Mouse (Mus musculus) gastrocnemius, adult 18-20 months (tissue): ENCODE data around the gene Akap13. TPM values are rescaled to one million over a fixed set of nuclear protein-coding genes. Genes with fewer than 3 reads are reported as not detected.

ENCODE experiments used
- DNase-seq: peaks from one replicate; pipeline ENCODE4 v3.0.0; 2021; ENCODE audit warnings: low spot score
- total RNA-seq, 2 experiments: library from RNA; stranded (reverse); gene quantifications; 2 replicates each; pipeline ENCODE4 v1.2.3; 2021

Akap13 gene
- total RNA-seq, 2 experiments from 2014 or later = 64.0 to 65.2 TPM

GRCm38 (mm10) chr7:75633393-75633792, 178.1 kb downstream of the Akap13 start:
- no peak for DNase-seq

GRCm38 (mm10) chr7:75633807-75634526, 178.6 kb downstream of the Akap13 start:
- DNase-seq = no peak

DNA sequence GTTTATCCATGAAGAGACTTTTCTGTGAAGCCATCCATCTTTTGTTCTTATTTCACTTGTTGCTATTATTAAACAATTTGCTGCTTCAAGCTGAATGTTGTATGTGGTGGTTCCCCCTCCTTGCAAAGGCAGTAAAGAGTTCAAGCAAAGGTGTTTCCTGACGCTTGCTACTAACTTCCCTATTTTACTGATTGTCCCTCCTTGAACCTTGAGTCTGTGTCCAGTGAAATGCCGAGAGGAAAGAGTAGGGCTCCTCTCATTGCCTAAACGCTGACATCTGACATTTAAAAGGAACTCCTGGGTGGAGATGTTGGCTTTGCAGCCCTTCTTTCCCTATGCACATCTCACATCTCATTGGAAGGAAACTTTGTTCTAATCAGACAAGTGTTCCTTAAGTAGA, 183.4 kb downstream of the Akap13 start:
- DNase-seq = no peak

DNA sequence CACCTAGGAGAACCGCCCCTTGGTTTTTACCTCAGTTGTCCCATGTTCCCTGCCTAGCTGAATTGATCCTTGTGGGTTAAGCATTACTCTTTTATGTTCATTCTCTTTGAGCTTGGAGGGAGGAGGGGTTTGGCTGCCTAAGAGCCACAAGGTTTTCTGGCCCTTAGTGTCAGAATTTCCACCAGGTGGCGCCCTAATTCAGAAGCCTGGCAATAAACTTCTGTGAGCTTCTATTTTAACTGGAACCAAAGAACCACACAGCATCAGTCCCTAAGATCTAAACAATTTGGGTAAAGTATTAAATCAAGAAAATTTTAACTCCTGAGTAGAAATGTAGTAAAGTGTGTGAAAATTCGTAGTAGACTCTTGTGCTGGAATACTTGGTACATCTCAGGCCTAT, 184.2 kb downstream of the Akap13 start:
- peak; percentile 88 for DNase-seq

- peak; percentile 73 for DNase-seq
Observed at GRCm38 (mm10) chr7:75640074-75640473, 184.7 kb downstream of the Akap13 start.

- peak; percentile 42 for DNase-seq
Observed at GRCm38 (mm10) chr7:75640671-75641070, 185.3 kb downstream of the Akap13 start.

DNA sequence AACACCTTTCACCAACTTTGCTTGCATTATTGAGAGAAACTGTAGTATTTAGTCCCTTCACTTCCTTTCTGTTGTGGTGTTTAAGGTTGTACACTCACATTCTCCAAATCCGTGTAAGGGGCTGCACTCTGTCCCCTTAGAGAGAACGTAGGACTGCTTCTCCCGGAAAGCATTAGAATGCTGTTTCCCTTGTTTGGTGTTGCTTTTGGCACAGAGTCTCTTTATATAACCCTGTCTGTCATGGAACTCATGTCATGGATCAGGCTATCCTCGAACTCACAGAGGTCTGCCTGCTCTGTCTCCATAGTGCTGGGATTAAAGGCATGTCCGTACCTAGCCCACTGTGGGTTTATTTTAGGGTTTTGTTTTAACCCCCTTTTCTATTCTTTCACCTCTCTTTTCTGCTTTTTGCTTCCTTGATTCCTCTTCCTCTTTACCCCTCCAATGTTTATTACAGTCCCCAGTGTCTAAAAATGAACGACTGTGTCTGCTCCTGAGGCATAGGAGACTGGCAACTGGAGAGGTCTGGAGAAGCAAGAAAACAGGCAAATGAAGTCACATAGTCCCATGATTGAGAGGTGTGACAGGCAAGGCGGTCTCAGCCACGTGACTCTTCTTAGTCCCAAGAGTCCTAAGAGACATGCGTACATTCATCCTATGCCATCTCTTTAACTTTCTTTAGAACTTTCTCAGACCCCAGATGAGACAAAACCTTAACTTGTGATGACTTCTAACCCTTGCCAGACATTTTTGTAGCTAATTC, 186.3 kb downstream of the Akap13 start:
- no peak for DNase-seq

DNA sequence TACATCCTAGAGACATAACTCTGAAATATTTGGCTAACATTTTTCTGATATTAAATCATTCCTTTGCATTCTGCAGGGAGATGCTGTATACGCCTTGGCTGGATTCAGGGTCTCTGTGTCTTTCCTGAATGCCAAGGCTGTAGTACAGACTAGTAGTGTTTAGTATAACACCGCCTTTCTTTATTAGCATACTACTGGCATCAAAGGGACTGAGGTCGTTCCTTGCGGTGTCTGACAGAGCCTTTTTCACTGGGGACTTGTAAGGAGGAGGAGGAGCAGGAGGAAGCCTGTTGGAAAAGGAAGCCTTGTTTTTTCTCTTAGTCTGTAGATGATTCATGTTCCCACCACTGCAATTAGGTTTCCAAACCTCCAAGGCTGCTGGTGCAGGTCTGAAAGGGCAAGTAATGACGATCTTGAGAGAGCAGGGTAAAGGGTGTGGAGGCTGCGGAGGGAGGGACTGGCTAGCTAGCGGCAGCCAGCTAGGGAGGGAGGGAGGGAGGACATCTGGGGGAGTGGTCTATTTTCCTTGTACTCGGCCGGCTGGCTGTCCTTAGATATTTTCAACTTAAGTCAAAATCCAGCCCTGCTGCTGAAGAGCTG, 186.9 kb downstream of the Akap13 start:
- DNase-seq = peak; percentile 61

DNA sequence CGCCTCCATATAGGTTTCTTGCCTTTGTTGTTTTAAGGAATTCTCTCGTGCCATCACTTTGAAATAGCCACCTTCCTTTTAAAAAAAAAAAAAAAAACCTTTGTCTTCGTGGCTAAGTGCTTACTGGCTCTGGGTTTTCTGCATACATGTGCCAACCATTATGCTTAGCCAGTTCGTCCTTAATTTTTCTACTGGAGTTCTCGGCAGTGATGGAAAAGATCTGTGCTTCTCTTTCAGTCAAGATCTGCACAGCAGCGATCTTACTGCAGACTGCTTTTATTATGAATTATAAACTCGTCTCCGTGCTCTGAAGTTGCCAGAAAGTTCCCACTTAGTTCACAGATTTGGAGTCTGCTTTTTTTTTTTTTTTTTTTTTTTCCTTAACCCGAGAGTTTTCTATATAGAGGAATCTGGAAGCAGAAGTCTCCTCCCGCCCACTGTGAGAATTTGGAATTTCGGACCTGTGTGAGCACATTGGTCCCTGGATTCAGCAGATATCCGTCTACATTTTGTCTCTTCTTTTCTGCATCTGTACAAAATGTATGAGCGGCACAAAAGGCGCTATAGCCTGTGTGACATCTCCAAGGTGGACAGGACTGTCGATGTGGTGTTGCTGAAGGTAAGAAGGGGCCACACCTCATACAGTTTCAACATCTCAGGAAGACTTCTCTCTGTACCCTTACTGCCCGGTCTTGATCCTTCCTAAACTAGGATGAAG, 187.7 kb downstream of the Akap13 start:
- DNase-seq = no peak

DNA sequence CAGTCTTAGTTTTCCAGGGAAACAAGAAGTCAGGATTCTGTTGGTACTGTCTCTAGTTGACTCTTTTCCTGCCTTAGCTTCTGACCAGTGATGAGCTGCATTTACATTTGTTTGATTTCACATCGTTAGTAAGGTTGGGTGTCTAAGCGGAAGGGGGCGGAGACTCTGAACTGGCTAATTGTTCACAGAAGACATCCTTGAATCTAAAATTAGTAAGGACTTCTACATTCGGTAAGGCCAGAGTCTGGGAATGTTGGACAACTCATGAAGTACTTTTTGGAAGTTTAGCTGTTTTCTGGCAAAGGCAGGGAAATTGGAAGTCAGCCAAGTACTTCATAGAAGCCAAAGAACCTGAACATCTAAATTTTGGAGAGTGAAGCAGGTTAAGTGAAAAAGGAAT, 188.7 kb downstream of the Akap13 start:
- no peak for DNase-seq

DNA sequence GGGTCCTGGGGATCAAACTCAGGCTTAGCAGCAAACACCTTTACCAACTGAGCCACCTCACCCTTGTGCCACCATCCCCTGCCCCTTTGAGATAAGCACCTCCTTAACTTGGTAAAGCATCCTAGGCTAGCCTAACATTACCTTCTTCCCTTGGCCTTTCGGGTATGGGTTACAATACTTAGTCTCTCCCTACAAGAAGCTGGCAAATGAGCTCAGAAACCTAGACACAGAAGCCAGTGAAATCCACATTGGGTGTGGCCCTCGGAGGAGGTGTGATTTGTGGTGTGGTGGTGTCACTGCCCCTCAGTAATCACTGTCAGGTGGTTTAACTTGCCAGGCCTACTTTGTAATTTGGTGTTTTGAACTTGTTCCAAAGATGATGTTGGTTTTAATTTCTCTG, 189.3 kb downstream of the Akap13 start:
- DNase-seq = no peak

DNA sequence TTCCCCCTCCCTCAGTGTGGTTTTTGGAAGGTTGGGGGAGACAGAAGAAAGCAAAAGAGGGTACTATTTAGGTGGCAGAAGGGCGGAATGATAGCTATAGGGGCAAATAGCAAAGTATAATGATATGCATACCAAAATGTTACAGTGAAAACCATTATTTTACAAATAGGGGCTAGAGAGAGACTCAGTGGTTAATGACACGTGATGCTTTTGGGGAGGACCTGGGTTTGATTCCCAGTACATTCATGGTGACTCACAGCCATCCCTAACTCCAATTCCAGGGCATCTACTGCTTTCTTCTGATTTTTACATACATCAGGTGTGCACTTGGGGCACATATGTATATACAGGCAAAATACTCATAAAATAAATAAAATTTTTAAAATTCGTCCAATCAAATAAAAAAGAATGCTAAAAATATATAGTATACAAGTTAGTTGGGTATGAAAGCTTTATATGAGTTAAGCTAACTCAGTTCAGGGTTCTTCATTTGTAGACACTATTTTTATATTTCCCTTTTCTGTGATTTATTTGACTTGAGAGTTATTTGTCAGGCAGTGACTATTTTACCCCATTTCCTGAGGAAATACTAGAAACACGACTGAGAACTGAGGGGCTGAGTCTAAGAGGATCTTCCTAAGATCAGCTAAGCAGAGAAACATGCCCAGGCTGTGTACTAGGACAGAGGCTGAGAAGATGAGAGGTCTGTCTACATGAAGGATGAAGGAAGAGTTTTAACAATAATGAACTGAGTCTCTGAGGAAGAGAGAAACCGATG, 190.0 kb downstream of the Akap13 start:
- DNase-seq = no peak

DNA sequence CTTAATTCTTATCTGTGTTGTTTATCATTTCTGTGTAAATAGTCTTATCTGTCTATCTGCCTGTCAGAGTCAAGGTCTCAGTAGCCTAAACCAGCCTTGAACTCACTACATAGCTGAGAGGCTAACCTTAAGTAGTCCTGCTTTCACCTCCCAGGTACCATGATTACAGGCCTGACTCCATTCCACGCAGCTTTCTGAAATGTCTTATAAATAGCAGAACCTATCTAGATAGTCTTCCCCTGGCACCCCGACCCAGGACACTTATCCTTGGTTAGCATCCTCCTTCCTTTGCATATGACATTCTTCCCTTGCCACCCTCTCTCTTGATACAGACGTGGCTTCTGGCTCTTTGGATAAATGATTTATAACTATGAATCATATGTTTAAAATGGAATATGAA, 192.7 kb downstream of the Akap13 start:
- no peak for DNase-seq

GRCm38 (mm10) chr7:75648961-75649360, 193.6 kb downstream of the Akap13 start:
- no peak for DNase-seq

- no peak for DNase-seq
Observed at GRCm38 (mm10) chr7:75649966-75650365, 194.6 kb downstream of the Akap13 start.

DNA sequence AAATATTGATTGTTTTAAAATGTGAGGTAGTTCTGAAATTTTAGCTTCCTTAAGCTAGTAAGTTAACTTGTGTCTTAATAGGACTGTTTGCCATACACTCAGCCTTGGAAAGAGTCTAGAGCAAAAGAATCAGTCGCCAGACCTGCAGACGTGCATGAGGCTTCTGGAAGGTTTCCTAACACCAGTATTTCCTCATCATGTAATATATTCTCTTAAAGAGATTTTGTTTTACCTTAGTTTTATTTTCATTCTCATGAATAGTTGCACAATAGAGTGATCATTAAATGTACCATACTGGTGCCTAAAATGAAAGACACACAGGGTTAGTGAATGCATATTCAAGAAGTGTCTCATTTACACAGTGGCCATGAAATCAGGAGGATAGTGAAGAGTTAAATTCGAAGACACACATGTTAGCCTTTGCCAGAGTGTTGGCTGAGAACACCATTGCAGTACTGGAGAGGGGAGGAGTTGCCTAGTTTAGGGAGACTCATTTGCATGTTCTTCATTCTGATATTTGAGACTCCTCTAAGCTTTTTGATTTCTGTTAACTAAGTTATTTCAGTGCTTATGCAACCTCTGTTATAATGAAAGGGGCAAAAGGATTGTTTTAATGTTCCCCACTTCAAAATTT, 198.5 kb downstream of the Akap13 start:
- DNase-seq = no peak

DNA sequence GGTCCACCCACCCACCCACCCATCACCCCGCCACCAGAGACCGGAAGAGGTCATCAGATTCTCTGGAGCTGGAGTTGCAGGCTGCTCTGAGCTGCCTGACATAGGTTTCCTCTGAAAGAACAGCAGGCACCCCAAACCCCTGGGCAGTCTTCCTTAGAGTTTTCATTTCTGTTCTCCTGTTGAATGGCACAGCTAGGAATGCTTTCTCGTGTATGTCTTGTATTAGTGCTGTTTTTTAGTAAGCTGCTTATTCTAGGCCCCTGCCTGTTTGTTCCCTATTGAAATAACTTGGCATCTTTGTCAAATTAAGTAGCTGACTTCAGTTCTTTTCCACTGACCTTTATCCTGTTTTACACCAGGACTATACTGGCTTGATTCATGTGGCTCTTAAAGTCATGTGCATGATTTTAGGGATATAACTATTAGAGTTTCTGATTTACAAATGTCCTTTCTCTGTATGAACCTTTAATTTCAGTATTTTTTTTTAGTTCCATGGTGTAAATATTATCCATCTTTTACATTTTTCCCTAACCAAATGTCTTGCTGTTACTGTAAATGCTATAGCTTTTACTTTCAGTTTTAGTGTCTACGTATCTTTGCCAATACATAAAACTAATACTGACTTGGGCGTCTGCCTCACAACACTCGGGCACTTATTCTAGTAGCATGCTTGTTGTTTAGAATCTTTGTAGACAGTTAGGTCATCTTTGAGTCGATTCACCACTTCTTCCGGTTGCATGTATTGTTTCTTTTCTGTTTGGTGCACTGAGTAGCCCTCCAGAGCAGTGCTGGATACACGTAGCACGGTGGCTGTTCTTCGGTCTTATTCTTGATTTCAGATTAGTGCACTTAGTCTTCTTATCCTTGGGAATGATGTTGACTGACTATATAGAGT, 200.1 kb downstream of the Akap13 start:
- DNase-seq = no peak

- DNase-seq = no peak
Observed at GRCm38 (mm10) chr7:75656297-75656852, 201.0 kb downstream of the Akap13 start.

DNA sequence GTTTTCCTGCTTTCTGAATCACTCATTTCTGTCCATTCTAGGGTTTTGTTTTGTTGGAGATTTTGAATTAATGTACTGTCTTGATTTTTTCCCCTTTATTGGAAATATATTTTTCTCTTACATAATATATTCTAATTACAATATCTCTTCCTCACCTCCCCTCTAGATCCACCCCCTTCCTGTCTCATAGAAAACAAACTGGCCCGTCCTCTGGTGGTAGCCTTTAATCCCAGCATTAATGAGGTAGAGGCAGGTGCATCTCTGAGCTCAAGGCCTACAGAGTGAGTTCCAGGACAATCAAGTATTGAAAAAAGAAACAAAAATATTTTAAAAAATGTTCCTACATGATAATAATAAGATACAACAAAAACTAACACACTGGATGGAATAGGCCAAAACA, 201.6 kb downstream of the Akap13 start:
- no peak for DNase-seq
